Mouse (Mus musculus): ENCODE measurements around the gene Lct. TPM values are rescaled to one million over a fixed set of nuclear protein-coding genes. Genes with fewer than 3 reads are reported as not detected.

Gene Lct
- polyA plus RNA-seq, 1 experiment from 2014 or later = 0.40 TPM

GRCm38 (mm10) chr1:128235181-128235580, 92.9 kb downstream of the Lct start:
- Histone ChIP-seq H3K4me2 (ENCODE audit: low read depth) (no peak overlapping the region), H3K9me3 (ENCODE audit: control insufficient read depth, low read length) (no peaks in the 10 kb centered on the region), H3K27ac (ENCODE audit: low read depth, low read length) (no peak overlapping the region), H3K4me3 (ENCODE audit: low read depth, low read length) (no peak overlapping the region), H3K36me3 (ENCODE audit: control insufficient read depth, insufficient read depth, low read length) (peaks cover 5% of the 10 kb centered on the region; the same call in 1 of the 2 replicates), H3K9ac (ENCODE audit: low read length) (no peak overlapping the region), H3K27me3 (ENCODE audit: control insufficient read depth, insufficient read depth, low read length) (no peaks in the 10 kb centered on the region), H3K4me1 (ENCODE audit: control insufficient read depth, insufficient read depth, low read length) (no peaks in the 10 kb centered on the region)
- no peak for DNase-seq (ENCODE audit: low spot score)
- WGBS = 97% methylated on average over 4 of the region's 4 CpGs
- ATAC-seq (ENCODE audit: insufficient read depth, low FRiP score, low TSS enrichment) = no peak

Other genes starting within 250 kb of the Lct start
- gene Zranb3, start 225.3 kb downstream of the Lct start, polyA plus RNA-seq (2014; fragmentation: Nextera tagmentation; extraction: Ambion mirVana) = 14.5 TPM in 2 replicates
- gene R3hdm1, start 225.0 kb downstream of the Lct start, polyA plus RNA-seq (2014; fragmentation: Nextera tagmentation; extraction: Ambion mirVana) = 91.1 and 91.6 TPM in 2 replicates
- gene Ubxn4, start 84.4 kb downstream of the Lct start, polyA plus RNA-seq (2014; fragmentation: Nextera tagmentation; extraction: Ambion mirVana) = 56.5 and 64.6 TPM in 2 replicates
- gene Mcm6, start 31.3 kb upstream of the Lct start, polyA plus RNA-seq (2014; fragmentation: Nextera tagmentation; extraction: Ambion mirVana) = 292 and 301 TPM in 2 replicates
- gene Dars, start 89.0 kb upstream of the Lct start, polyA plus RNA-seq (2014; fragmentation: Nextera tagmentation; extraction: Ambion mirVana) = 127 and 133 TPM in 2 replicates

Data from neural tube, embryonic 11.5 days (tissue).